Mouse (Mus musculus) ES-Bruce4 (cell line): Measurements from ENCODE around the gene Knl1.

ENCODE experiments used
- CTCF ChIP-seq: IDR thresholded peaks from one replicate; pipeline ENCODE4 v1.8.1; 2011; ENCODE audit warnings: low read depth, low read length
- EP300 ChIP-seq: IDR thresholded peaks from 2 replicates; pipeline ENCODE4 v1.6.1; 2011; ENCODE audit warnings: low read depth, low read length; ENCODE audit not compliant: insufficient read depth
- POLR2A ChIP-seq: IDR thresholded peaks from one replicate; pipeline ENCODE4 v1.8.1; 2011; ENCODE audit warnings: low read length; ENCODE audit not compliant: insufficient read depth

GRCm38 (mm10) chr2:119023154-119023660, 23.7 kb upstream of the Knl1 start:
- TF ChIP-seq EP300 (no peak), POLR2A (no peak), CTCF (no peak)
